Mouse (Mus musculus): ENCODE results near the gene Katnal1. TPM values are rescaled to one million over a fixed set of nuclear protein-coding genes. Genes with fewer than 3 reads are reported as not detected.

Gene Katnal1
- polyA plus RNA-seq, 1 experiment from 2014 or later: 29.1 TPM

DNA sequence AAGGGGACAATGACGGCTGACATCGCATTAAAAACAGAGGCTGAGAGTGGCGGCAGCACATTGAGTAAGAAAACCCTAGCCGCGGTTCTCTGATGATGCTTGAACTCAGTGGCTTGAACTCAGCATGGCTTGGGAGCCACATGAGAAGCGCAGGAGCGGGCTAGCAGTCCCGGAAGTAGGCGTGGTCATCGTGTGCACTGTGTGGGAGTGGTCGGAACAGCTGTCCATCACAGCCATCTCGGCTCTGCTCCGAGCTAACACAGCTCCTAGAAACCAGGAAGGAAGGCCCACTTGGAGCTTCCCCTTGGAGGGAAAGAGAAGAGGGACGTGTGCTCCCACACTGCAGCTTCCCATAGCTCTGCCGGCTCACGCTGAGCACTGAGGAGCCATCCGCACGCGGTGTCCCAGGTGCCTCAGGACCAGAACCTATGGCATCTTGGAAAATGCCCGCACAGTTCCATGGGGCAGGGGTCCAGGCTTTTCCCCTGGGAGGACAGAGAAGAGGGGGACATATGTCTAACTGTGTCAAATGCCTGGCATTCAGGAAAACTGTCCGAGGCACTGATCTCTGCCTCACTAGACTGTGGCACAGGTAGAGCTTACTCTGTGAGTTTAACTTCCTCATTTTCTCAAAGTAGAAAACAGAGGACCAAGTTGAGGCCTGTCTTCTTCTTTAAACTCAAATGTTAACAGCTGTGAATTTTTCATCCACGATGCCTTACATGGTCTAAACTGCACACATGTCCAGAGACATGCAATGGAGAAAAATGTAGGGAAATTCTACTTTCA is 43.1 kb downstream of the Katnal1 start:
- H3K4me3 ChIP-seq (replicated peaks): no peak overlapping the region
- ATAC-seq (ENCODE audit: insufficient number of reproducible peaks, insufficient read depth, low FRiP score, low TSS enrichment, low read depth): peak; percentile 88; the same call in 1 of the 2 replicates
- H3K4me1 ChIP-seq (replicated peaks): no peaks in the 10 kb centered on the region; the same call in 1 of the 2 replicates
- no peaks in the 10 kb centered on the region for H3K27me3 ChIP-seq
- peaks cover 2% of the 10 kb centered on the region; the same call in 1 of the 2 replicates for H3K9me3 ChIP-seq
- H3K27ac ChIP-seq: no peak overlapping the region
- no peak overlapping the region for H3K9ac ChIP-seq (replicated peaks)
- peak overlapping the region; percentile 30 for H3K4me2 ChIP-seq
- WGBS: 30% methylated on average over 22 of the region's 22 CpGs
- peaks cover 60% of the 10 kb centered on the region for H3K36me3 ChIP-seq

DNA sequence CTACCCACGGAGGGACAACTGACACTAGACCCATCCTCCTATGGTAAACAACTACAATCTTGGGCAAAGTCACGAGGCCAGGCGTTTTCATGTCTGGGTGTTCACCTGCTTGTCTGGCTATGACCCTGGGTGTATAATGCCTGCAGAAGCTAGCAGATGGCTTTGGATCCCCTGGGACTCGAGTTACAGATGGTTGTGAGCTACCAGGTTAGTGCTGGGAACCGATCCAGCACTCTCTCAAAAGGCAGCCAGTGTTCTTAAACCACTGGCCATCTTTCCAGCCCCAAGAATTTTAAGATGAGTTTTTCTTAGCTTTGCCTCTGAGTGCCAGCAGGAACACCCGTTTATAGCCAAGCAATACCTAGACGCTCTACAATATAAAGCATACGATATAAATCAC is 45.4 kb downstream of the Katnal1 start:
- Histone ChIP-seq H3K27me3 (no peaks in the 10 kb centered on the region), H3K36me3 (peaks cover 62% of the 10 kb centered on the region), H3K9me3 (no peaks in the 10 kb centered on the region; the same call in 1 of the 2 replicates), H3K27ac (no peak overlapping the region), H3K9ac (replicated peaks) (no peak overlapping the region), H3K4me1 (replicated peaks) (no peaks in the 10 kb centered on the region; the same call in 1 of the 2 replicates), H3K4me2 (no peak overlapping the region), H3K4me3 (replicated peaks) (no peak overlapping the region)
- no peak for ATAC-seq (ENCODE audit: insufficient number of reproducible peaks, insufficient read depth, low FRiP score, low TSS enrichment, low read depth)
- WGBS: 88% methylated on average over 8 of the region's 8 CpGs

DNA sequence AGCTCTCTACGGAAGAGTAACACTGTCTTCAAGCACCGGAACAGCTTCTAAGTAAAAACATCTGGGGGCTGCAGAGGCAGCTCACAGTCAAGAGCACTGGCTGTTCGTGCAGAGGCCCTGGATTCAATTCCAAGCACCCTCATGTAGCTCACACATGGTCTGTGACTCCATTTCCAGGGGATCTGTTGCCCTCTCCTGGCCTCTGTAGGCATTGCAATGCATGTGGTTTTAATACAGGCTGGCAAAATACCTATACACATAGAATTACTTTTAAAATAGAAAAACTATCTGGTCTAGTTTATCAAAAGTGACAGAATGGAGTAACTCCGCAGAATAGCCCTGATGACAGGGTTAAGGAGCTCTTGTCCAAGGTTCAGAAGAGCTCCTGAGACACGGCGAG is 49.9 kb downstream of the Katnal1 start:
- H3K36me3 ChIP-seq: peaks cover 74% of the 10 kb centered on the region
- 74% methylated on average over 6 of the region's 6 CpGs for WGBS

DNA sequence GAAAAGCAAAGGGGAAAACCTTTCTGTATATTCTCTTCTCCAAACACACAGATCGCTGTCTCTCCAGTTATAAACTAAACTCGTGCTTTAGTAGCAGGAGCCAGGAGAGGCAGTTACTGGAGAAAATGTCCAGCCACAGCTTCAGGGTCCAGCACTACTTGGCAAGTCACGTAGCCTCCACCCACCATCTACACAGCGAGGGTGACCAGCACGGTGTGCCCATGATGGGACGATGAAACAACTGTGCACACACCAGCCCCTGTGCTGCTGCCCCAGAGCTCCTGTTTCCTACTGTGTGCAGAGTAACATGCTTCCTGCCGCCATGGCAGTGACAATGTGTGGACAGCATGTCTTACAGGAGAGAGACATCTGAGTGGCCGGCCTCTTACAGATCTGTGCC is 56.0 kb downstream of the Katnal1 start:
- no peak overlapping the region for H3K27ac ChIP-seq
- 85% methylated on average over 8 of the region's 8 CpGs for WGBS
- H3K9me3 ChIP-seq: 0 out of 2 replicates have a peak, but pooled peaks cover 4% of the 10 kb centered on the region
- no peak for ATAC-seq (ENCODE audit: insufficient number of reproducible peaks, insufficient read depth, low FRiP score, low TSS enrichment, low read depth)
- no peak overlapping the region for H3K4me3 ChIP-seq (replicated peaks)
- H3K36me3 ChIP-seq: peaks cover 53% of the 10 kb centered on the region
- H3K4me2 ChIP-seq: no peak overlapping the region
- H3K27me3 ChIP-seq: no peaks in the 10 kb centered on the region
- no peaks in the 10 kb centered on the region for H3K4me1 ChIP-seq (replicated peaks)
- H3K9ac ChIP-seq (replicated peaks): no peak overlapping the region

More for the DNA sequence above, 49.9 kb downstream of the Katnal1 start:
- ATAC-seq (ENCODE audit: insufficient number of reproducible peaks, insufficient read depth, low FRiP score, low TSS enrichment, low read depth): no peak
- no peak overlapping the region for H3K9ac ChIP-seq (replicated peaks)
- H3K4me2 ChIP-seq: no peak overlapping the region
- no peak overlapping the region for H3K4me3 ChIP-seq (replicated peaks)
- H3K27me3 ChIP-seq: no peaks in the 10 kb centered on the region
- no peak overlapping the region for H3K27ac ChIP-seq
- no peaks in the 10 kb centered on the region; the same call in 1 of the 2 replicates for H3K9me3 ChIP-seq
- H3K4me1 ChIP-seq (replicated peaks): no peaks in the 10 kb centered on the region

DNA sequence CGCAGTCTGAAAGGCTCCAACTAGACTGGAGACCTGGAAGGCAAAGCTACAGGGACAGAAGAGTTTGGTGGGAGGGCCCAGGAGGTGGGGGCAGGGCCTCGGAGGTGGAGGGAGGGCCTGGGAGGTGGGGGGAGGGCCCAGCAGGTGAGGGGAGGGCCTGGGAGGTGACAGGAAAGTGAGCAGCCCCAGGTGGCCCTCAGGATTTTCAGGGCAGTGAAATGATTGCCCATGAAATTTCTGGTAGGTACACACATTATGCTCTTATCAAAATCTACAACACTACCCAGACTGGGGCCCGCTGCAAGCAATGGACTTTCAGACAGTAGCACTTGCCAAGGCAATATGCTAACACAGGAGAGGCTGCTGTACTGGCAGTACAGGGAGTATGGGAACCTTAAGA is 59.5 kb downstream of the Katnal1 start:
- Histone ChIP-seq H3K27ac (no peak overlapping the region), H3K4me1 (replicated peaks) (peaks cover 16% of the 10 kb centered on the region; the same call in 1 of the 2 replicates), H3K4me2 (no peak overlapping the region), H3K4me3 (replicated peaks) (no peak overlapping the region), H3K9ac (replicated peaks) (no peak overlapping the region), H3K9me3 (0 out of 2 replicates have a peak, but pooled peaks cover 4% of the 10 kb centered on the region), H3K36me3 (peaks cover 20% of the 10 kb centered on the region; the same call in 1 of the 2 replicates), H3K27me3 (no peaks in the 10 kb centered on the region)
- ATAC-seq (ENCODE audit: insufficient number of reproducible peaks, insufficient read depth, low FRiP score, low TSS enrichment, low read depth): no peak
- 40% methylated on average over 3 of the region's 3 CpGs for WGBS

DNA sequence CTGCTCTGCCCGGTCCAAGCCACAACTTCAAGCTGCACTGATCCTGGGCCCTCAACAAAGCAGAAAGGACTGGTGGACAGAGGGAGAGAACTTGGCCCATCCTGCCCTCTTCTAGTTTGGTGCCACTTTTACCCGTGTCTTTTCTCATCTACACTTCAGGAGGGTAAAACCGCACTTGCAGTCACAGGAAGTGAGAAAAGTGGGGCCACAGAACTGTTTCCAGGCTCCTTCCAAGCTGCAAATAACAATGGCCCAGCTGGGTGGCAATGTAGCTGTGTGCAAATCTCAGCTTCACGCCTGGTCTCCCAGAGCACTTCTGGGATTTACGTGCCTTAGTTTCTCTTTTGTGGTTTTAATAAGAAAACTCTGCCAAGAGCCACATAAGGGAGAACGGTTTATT is 61.4 kb downstream of the Katnal1 start:
- Histone ChIP-seq H3K4me1 (replicated peaks) (peaks cover 23% of the 10 kb centered on the region; the same call in 1 of the 2 replicates), H3K4me3 (replicated peaks) (no peak overlapping the region), H3K27ac (no peak overlapping the region), H3K9ac (replicated peaks) (no peak overlapping the region), H3K9me3 (0 out of 2 replicates have a peak, but pooled peaks cover 4% of the 10 kb centered on the region), H3K27me3 (no peaks in the 10 kb centered on the region), H3K36me3 (peaks cover 4% of the 10 kb centered on the region; the same call in 1 of the 2 replicates), H3K4me2 (no peak overlapping the region)
- ATAC-seq (ENCODE audit: insufficient number of reproducible peaks, insufficient read depth, low FRiP score, low TSS enrichment, low read depth): no peak
- 87% methylated on average over 6 of the region's 6 CpGs for WGBS

DNA sequence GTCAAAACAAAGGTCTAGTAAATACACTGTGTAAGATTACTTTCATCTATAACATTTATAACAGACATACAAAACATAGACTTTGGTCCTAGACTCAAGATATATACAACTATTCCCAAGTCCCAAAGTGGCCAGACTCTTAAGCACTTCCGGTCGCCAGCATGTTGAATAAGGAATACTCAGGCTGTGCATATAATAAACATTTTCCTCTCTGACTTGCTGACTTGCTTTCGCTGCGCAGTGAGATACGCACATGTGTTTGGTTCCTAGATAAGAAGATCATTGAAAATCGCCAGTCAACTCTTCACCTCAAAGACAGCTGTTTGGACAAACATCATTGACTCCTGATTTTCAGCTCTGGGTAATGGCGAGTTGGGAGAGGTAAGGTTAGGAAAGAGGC is 61.9 kb downstream of the Katnal1 start:
- ATAC-seq (ENCODE audit: insufficient number of reproducible peaks, insufficient read depth, low FRiP score, low TSS enrichment, low read depth): no peak
- no peak overlapping the region for H3K9ac ChIP-seq (replicated peaks)
- 90% methylated on average over 7 of the region's 7 CpGs for WGBS

DNA sequence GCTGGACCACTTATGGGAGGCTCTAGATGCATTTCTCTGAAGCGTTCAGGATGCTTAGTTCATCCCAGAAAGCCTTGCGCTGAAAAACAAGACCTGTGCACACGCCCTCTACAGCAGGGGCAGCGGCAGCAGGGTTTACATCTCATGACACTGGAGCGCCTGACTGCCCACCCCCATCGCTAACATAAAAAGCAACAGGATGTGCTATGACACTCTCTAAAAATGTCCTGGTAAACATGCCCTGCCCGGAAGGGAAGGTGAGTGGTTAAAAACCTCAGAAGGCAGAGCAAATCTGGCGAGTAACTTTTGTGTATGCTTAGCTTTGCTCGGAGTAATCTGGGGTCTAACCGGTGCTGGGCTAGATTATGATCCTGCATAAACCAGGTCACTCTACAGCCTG is 62.5 kb downstream of the Katnal1 start:
- Histone ChIP-seq H3K36me3 (peaks cover 4% of the 10 kb centered on the region; the same call in 1 of the 2 replicates), H3K4me3 (replicated peaks) (no peak overlapping the region), H3K4me1 (replicated peaks) (peaks cover 23% of the 10 kb centered on the region; the same call in 1 of the 2 replicates), H3K9me3 (0 out of 2 replicates have a peak, but pooled peaks cover 4% of the 10 kb centered on the region), H3K27me3 (0 out of 2 replicates have a peak, but pooled peaks cover 4% of the 10 kb centered on the region), H3K4me2 (no peak overlapping the region), H3K27ac (no peak overlapping the region), H3K9ac (replicated peaks) (no peak overlapping the region)
- WGBS: 68% methylated on average over 10 of the region's 10 CpGs
- no peak for ATAC-seq (ENCODE audit: insufficient number of reproducible peaks, insufficient read depth, low FRiP score, low TSS enrichment, low read depth)

More for the DNA sequence above, 61.9 kb downstream of the Katnal1 start:
- peaks cover 4% of the 10 kb centered on the region; the same call in 1 of the 2 replicates for H3K36me3 ChIP-seq
- H3K9me3 ChIP-seq: 0 out of 2 replicates have a peak, but pooled peaks cover 4% of the 10 kb centered on the region
- H3K27ac ChIP-seq: no peak overlapping the region
- H3K4me2 ChIP-seq: no peak overlapping the region
- H3K4me3 ChIP-seq (replicated peaks): no peak overlapping the region
- 0 out of 2 replicates have a peak, but pooled peaks cover 4% of the 10 kb centered on the region for H3K27me3 ChIP-seq
- H3K4me1 ChIP-seq (replicated peaks): peaks cover 23% of the 10 kb centered on the region; the same call in 1 of the 2 replicates

DNA sequence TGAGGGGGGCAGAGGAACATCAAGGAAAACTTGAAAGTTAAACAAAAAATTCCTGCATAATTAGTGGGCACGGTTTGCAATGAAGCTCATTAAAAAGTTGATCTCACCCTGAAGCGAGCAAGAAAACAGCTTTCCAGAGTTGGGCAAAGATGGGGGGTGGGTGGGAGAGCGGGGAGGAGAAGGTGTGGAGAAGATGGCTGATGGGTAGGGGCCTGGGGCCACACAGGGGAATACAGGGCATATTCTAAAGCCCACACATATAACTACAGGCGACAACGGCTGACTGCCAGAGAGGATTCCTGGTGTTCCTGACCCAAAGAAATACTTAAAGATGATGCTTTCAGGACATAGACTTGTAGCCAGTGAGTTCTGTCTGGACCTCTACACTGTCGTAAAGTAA is 65.7 kb downstream of the Katnal1 start:
- Histone ChIP-seq H3K27me3 (0 out of 2 replicates have a peak, but pooled peaks cover 4% of the 10 kb centered on the region), H3K9ac (replicated peaks) (no peak overlapping the region), H3K4me3 (replicated peaks) (no peak overlapping the region), H3K4me1 (replicated peaks) (peaks cover 23% of the 10 kb centered on the region; the same call in 1 of the 2 replicates), H3K4me2 (no peak overlapping the region), H3K27ac (no peak overlapping the region), H3K9me3 (no peaks in the 10 kb centered on the region), H3K36me3 (no peaks in the 10 kb centered on the region)
- ATAC-seq (ENCODE audit: insufficient number of reproducible peaks, insufficient read depth, low FRiP score, low TSS enrichment, low read depth): no peak
- 54% methylated on average over 6 of the region's 6 CpGs for WGBS

DNA sequence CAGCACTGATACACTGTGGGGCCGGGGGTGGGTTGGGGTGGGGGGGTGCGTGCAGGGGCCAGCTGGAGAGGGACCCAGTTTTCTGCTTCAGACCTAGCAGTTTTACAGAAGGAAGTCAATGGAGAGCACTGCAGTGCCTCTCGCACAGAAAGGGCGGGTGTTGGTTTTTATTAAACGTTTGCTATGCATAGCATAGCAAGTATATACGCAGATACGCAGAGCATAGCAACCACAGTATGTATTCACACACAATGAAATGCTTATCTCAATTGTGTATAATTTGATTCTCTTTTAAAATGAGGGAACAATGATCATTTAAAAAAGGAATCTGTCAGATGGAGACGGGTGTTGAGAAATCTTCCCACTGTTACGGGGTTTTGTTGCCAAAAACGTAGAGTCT is 66.3 kb downstream of the Katnal1 start:
- ATAC-seq (ENCODE audit: insufficient number of reproducible peaks, insufficient read depth, low FRiP score, low TSS enrichment, low read depth): no peak
- H3K4me3 ChIP-seq (replicated peaks): no peak overlapping the region
- no peak overlapping the region for H3K27ac ChIP-seq
- H3K4me1 ChIP-seq (replicated peaks): peaks cover 23% of the 10 kb centered on the region; the same call in 1 of the 2 replicates
- no peaks in the 10 kb centered on the region for H3K9me3 ChIP-seq
- WGBS: 78% methylated on average over 10 of the region's 10 CpGs
- 0 out of 2 replicates have a peak, but pooled peaks cover 4% of the 10 kb centered on the region for H3K27me3 ChIP-seq
- no peaks in the 10 kb centered on the region for H3K36me3 ChIP-seq
- H3K9ac ChIP-seq (replicated peaks): no peak overlapping the region
- no peak overlapping the region for H3K4me2 ChIP-seq

DNA sequence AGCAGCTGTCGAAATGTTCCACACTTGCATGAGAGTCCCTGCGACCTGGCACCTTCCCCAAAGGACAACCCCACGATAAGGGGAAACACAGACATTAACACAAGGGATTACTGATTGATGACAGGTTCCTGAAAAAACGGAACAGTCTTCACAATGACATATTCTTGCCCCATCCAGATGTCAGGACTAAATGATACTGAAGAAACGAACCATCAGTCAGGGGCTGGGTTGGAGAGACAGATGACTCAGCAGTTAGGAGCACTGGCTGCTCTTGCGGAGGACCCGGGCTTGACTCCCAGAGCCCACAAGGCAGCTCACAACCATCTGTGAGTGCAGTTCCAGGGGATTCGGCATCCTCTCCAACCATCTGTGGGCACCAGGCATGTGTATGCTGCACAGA is 67.0 kb downstream of the Katnal1 start:
- Histone ChIP-seq H3K4me3 (replicated peaks) (no peak overlapping the region), H3K27ac (no peak overlapping the region), H3K9ac (replicated peaks) (no peak overlapping the region), H3K9me3 (no peaks in the 10 kb centered on the region), H3K4me2 (no peak overlapping the region), H3K27me3 (0 out of 2 replicates have a peak, but pooled peaks cover 4% of the 10 kb centered on the region), H3K36me3 (no peaks in the 10 kb centered on the region), H3K4me1 (replicated peaks) (peaks cover 23% of the 10 kb centered on the region; the same call in 1 of the 2 replicates)
- no peak for ATAC-seq (ENCODE audit: insufficient number of reproducible peaks, insufficient read depth, low FRiP score, low TSS enrichment, low read depth)
- 60% methylated on average over 8 of the region's 8 CpGs for WGBS

Measured in limb, embryonic 12.5 days (tissue).